Mouse (Mus musculus) hindbrain, embryonic 16.5 days (tissue): ENCODE data around the gene Evi5l. TPM values are rescaled to one million over a fixed set of nuclear protein-coding genes. Genes with fewer than 3 reads are reported as not detected.

ENCODE experiments used
- ATAC-seq: fragments of 200-750 bp; cut with Nextera tagmentation; 2 replicates; pipeline ENCODE4 v1.8.0; 2017; ENCODE audit warnings: moderate TSS enrichment, moderate library complexity
- H3K27ac ChIP-seq: fragments of 300-500 bp; sonication (generic); 2 replicates; pipeline ENCODE4 v1.5.1; 2014; ENCODE audit warnings: low read depth, mild to moderate bottlenecking, control low read depth, low read length, moderate library complexity
- H3K27me3 ChIP-seq: fragments of 300-500 bp; sonication (generic); replicated peaks from 2 replicates; pipeline ENCODE4 v1.6.1; 2014; ENCODE audit warnings: low read length; ENCODE audit not compliant: control insufficient read depth, insufficient read depth
- H3K36me3 ChIP-seq: fragments of 300-500 bp; sonication (generic); 2 replicates; pipeline ENCODE4 v1.6.1; 2014; ENCODE audit warnings: mild to moderate bottlenecking, low read length, moderate library complexity, mixed read lengths; ENCODE audit not compliant: control insufficient read depth, insufficient read depth
- H3K4me1 ChIP-seq: fragments of 300-500 bp; sonication (generic); 2 replicates; pipeline ENCODE4 v1.6.1; 2014; ENCODE audit warnings: low read depth, low read length; ENCODE audit not compliant: control insufficient read depth, insufficient read depth
- H3K4me2 ChIP-seq: fragments of 300-500 bp; sonication (generic); 2 replicates; pipeline ENCODE4 v1.6.1; 2014; ENCODE audit warnings: mild to moderate bottlenecking, low read length, control low read depth, moderate library complexity
- H3K4me3 ChIP-seq: fragments of 300-500 bp; sonication (generic); 2 replicates; pipeline ENCODE4 v1.5.1; 2014; ENCODE audit warnings: mild to moderate bottlenecking, low read length, control low read depth, moderate library complexity
- H3K9ac ChIP-seq: fragments of 300-500 bp; sonication (generic); 2 replicates; pipeline ENCODE4 v1.6.1; 2014; ENCODE audit warnings: low read depth, mild to moderate bottlenecking, control low read depth, low read length, moderate library complexity
- H3K9me3 ChIP-seq: fragments of 300-500 bp; sonication (generic); 2 replicates; pipeline ENCODE4 v1.6.1; 2014; ENCODE audit warnings: mild to moderate bottlenecking, low read length, moderate library complexity; ENCODE audit not compliant: control insufficient read depth
- WGBS: fragments of 180-500 bp; shearing (Covaris S2); extraction: QIAGEN DNeasy Blood & Tissue Kit; methylation state at CpG from one replicate; pipeline ENCODE4 v1.1.7; 2014; 5-methylcytosine and 5-hydroxymethylcytosine counted together
- polyA plus RNA-seq: library from polyadenylated mRNA; unstranded; fragments of >200 nt; fragmentation: Nextera tagmentation; extraction: Ambion mirVana; gene quantifications from 2 replicates; pipeline ENCODE4 v1.2.1, GENCODE M21; 2015

Gene Evi5l
- polyA plus RNA-seq, 1 experiment from 2014 or later: 116 TPM

DNA sequence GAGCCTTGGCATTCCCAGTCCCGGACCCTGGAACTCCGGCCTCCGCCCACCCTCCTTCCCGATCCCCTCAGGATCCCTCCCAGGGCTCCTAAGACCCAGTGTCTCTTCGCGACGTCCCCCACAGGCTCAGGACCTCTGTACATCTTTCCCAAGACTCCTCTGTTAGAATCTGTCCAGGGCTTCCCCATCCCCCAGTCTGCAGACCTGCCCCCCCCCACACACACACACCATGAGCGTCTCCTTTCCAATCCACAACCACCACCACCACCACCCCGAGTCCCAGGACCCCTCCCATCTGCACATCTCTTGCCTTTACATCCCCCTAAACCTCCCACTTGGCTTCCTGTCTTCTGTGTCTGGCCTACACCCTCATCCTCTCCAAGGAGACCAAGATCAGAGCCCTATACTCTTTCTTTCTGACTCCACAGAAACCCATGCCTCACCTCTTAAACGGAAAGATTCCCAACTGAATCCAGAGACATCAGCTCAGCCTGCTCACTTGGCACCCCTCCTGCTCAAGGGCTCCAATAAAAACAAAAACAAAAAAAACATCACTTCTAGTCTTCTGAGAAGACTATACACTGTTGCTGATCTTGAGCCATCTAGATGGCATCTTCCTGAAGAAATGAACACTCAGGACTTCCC is 636 bp downstream of the Evi5l start:
- no peaks in the 10 kb centered on the region for H3K9me3 ChIP-seq
- H3K36me3 ChIP-seq: 0 out of 2 replicates have a peak, but pooled peaks cover 2% of the 10 kb centered on the region
- H3K27ac ChIP-seq: peak overlapping the region; percentile 71
- no peaks in the 10 kb centered on the region for H3K27me3 ChIP-seq
- peak overlapping the region; percentile 91 for H3K9ac ChIP-seq
- WGBS: 7% methylated on average over 10 of the region's 10 CpGs
- H3K4me1 ChIP-seq: peaks cover 34% of the 10 kb centered on the region
- no peak for ATAC-seq
- H3K4me2 ChIP-seq: peak overlapping the region; percentile 83
- peak overlapping the region; percentile 89 for H3K4me3 ChIP-seq

DNA sequence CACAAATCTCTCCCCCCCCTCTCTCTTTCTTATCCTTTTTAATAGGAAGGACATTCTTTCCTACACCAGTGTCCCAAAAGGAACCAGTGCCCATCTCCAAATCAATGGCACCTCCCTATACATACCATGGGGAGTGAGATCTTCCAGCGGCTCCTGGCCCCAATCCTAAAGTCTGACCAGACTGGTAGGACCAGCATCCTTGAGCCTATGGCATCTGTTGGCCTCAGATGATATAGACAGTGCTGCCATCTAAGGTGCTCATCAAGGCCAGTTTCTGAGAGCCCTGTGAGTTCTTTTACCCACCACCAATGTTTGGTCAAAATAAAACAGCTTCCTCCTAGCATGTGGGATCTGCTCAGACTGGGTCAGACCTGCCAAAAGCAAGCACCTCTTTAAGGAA is 1.6 kb downstream of the Evi5l start:
- 100% methylated on average over 1 of the region's 1 CpGs for WGBS
- Histone ChIP-seq H3K4me1 (peaks cover 34% of the 10 kb centered on the region), H3K4me3 (peak overlapping the region; percentile 89), H3K27me3 (no peaks in the 10 kb centered on the region), H3K9me3 (no peaks in the 10 kb centered on the region), H3K9ac (no peak overlapping the region), H3K4me2 (peak overlapping the region; percentile 83), H3K36me3 (0 out of 2 replicates have a peak, but pooled peaks cover 2% of the 10 kb centered on the region), H3K27ac (no peak overlapping the region)
- no peak for ATAC-seq

DNA sequence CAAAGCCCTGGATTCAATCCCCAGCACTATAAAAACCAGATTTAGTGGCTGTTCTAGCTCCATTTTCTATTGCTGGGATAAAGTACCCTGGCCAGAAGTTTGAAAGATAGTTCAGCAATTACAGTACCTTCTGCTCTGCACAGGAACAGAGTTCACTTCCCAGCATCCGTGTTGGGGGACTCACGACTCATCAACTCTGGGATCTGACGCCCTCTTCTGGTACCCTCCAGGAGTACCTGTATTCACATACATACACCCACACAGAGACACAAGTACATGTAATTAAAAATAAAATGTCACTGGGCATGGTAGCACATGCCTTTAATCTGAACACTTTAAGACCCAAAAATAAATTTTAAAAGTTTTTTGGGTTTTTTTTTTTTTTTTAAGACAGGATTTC is 6.1 kb downstream of the Evi5l start:
- 73% methylated on average over 3 of the region's 3 CpGs for WGBS
- H3K4me2 ChIP-seq: no peak overlapping the region
- H3K4me3 ChIP-seq: no peak overlapping the region
- H3K4me1 ChIP-seq: peaks cover 29% of the 10 kb centered on the region
- H3K9me3 ChIP-seq: no peaks in the 10 kb centered on the region
- peaks cover 11% of the 10 kb centered on the region for H3K36me3 ChIP-seq
- no peak for ATAC-seq
- no peak overlapping the region for H3K27ac ChIP-seq
- no peaks in the 10 kb centered on the region for H3K27me3 ChIP-seq
- no peak overlapping the region for H3K9ac ChIP-seq

DNA sequence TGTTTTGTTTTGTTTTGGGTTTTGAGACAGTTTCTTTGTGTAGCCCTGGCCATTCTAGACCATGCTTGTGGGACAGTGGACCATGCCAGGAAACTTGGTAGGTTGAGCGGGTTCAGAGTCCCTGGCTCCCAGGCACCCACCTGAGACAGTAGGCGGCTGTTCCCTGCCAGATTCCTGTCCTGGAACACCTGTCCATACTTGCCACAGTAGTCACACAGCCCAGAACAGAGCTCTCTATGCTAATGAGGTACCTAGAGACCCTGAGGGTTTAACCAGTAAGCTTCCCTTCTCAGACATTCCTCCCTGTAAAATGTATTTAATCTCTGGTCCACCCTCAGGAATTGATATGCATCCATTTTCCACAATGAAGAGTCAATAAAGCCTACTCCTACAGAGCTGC is 7.7 kb downstream of the Evi5l start:
- no peaks in the 10 kb centered on the region for H3K9me3 ChIP-seq
- no peak overlapping the region for H3K4me2 ChIP-seq
- no peak for ATAC-seq
- peaks cover 14% of the 10 kb centered on the region for H3K4me1 ChIP-seq
- no peak overlapping the region for H3K4me3 ChIP-seq
- H3K9ac ChIP-seq: no peak overlapping the region
- H3K27me3 ChIP-seq: no peaks in the 10 kb centered on the region
- H3K27ac ChIP-seq: no peak overlapping the region
- WGBS: 75% methylated on average over 2 of the region's 2 CpGs
- peaks cover 11% of the 10 kb centered on the region for H3K36me3 ChIP-seq

DNA sequence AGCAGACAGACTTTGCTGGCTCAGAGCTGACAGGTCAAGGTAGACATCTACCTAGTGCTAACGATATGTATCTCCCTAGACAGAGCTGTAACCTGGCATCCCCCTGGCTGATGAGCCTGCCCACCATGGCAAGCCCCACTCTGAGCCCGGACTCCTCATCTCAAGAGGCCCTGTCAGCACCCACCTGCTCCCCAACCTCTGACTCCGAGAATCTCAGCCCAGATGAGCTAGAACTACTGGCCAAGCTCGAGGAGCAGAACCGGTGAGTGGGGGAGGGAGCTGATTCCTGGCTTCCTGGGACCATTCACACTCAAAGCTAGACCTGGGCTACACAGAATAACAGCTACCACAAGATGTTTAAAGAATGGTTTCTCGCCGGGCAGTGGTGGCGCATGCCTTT is 17.0 kb downstream of the Evi5l start:
- Histone ChIP-seq H3K4me2 (no peak overlapping the region), H3K9me3 (no peaks in the 10 kb centered on the region), H3K36me3 (peaks cover 45% of the 10 kb centered on the region), H3K4me1 (no peaks in the 10 kb centered on the region; the same call in 1 of the 2 replicates), H3K9ac (no peak overlapping the region), H3K4me3 (no peak overlapping the region), H3K27me3 (no peaks in the 10 kb centered on the region), H3K27ac (no peak overlapping the region)
- 91% methylated on average over 8 of the region's 8 CpGs for WGBS
- no peak for ATAC-seq

DNA sequence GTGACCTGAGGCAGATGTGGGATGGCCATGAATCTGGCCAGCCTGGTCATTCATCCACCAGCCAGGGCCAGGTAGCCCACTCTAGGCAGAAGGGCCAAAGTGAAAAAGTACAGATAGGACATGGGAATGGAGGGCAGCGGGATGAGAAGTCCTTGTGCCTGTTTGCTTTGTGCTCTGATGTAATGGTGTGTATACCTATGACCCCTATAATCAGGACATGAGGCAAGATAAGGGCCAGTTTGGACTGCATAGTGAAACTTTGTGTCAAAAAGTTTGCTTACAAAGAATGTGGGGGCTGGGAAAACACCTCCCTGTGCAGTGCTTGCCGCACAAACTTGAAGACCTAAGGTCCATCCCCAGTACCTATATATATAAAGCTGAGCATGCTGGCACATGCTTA is 19.8 kb downstream of the Evi5l start:
- 94% methylated on average over 2 of the region's 2 CpGs for WGBS
- H3K27ac ChIP-seq: no peak overlapping the region
- H3K27me3 ChIP-seq: no peaks in the 10 kb centered on the region
- no peak overlapping the region for H3K4me2 ChIP-seq
- no peaks in the 10 kb centered on the region; the same call in 1 of the 2 replicates for H3K4me1 ChIP-seq
- no peak overlapping the region for H3K4me3 ChIP-seq
- peaks cover 58% of the 10 kb centered on the region for H3K36me3 ChIP-seq
- no peak for ATAC-seq
- no peak overlapping the region for H3K9ac ChIP-seq
- H3K9me3 ChIP-seq: no peaks in the 10 kb centered on the region

DNA sequence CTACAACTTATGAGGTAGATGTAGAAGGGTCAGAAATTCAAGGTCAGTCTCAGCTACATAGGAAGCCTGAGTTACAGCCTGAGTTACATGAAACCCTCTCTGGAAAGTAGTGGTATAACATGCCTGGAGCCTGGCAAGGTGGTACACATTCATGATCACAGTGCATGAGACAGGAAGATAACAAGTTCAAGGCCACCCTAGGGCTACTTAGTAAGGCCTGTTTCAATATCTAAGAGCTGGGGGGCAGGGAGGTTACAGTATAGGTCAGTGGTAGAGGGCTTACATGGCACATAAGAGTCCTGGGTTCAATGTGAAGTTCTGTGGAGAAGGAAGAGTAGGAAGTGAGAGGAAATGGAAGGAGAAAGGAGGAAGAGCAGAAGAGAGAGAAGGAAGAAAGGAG is 22.2 kb downstream of the Evi5l start:
- Histone ChIP-seq H3K36me3 (peaks cover 59% of the 10 kb centered on the region), H3K4me3 (no peak overlapping the region), H3K27me3 (no peaks in the 10 kb centered on the region), H3K27ac (no peak overlapping the region), H3K9ac (no peak overlapping the region), H3K4me2 (no peak overlapping the region), H3K9me3 (no peaks in the 10 kb centered on the region), H3K4me1 (peaks cover 5% of the 10 kb centered on the region)
- ATAC-seq: no peak

DNA sequence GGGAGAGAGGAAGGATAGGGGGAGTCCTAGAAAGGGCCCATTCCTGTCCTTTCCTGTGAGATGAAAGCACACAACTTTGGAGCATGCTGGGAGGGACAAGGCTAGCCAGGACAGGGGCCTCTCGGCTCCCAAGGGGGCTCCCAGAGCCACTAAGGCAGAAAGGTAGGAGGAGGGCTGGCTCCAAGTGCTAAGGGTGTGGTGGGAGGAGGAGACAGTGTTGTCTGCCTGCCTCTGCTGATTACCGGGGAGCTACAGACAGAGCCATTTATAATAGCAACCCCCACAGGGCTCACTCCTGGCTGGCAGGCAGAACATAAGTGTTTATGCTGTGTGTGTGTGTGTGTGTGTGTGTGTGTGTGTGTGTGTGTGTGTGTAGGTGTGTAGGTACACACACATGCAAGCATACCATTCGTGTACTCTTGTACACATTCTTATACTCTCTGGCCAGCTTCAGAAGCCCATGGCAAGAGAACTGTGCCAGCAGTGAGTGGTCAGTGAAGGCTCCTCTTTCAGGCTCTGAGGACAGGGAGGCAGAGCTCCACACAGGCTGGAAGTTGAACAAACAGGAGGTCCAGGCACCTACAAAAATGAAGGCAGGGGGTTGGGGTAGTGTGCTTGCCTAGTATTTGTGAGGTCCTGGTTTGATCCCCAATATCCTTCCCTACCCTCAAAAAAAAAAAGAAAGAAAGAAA is 22.8 kb downstream of the Evi5l start:
- Histone ChIP-seq H3K4me1 (peaks cover 8% of the 10 kb centered on the region), H3K4me2 (no peak overlapping the region), H3K9me3 (no peaks in the 10 kb centered on the region), H3K36me3 (peaks cover 62% of the 10 kb centered on the region), H3K4me3 (no peak overlapping the region), H3K27ac (no peak overlapping the region), H3K9ac (no peak overlapping the region), H3K27me3 (no peaks in the 10 kb centered on the region)
- 53% methylated on average over 3 of the region's 3 CpGs for WGBS
- ATAC-seq: no peak

DNA sequence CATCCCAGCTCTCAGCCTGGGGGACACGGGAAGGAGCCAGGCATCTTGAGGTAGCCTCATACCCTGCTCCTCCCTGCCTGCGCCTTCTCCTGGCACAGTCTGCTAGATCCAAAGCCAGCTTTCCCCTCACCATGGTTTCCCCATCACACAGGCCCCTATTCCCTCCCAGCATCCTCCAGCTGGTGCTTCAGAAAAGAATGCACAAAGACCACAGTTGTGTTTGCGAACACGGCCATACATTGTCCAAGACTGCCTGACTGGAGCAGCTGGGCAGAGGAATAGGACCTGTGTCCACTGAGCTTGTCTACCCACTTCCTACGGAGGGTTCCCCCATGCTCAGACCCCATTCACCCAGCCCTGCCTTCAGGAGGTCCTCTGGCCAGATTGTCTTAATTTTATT is 25.9 kb downstream of the Evi5l start:
- no peaks in the 10 kb centered on the region for H3K27me3 ChIP-seq
- peak overlapping the region; percentile 76 for H3K27ac ChIP-seq
- WGBS: 28% methylated on average over 5 of the region's 5 CpGs
- peaks cover 8% of the 10 kb centered on the region for H3K4me1 ChIP-seq
- H3K4me3 ChIP-seq: no peak overlapping the region
- peak; percentile 74 for ATAC-seq
- H3K36me3 ChIP-seq: peaks cover 41% of the 10 kb centered on the region
- no peak overlapping the region for H3K9ac ChIP-seq
- no peaks in the 10 kb centered on the region for H3K9me3 ChIP-seq
- no peak overlapping the region for H3K4me2 ChIP-seq
